Mouse (Mus musculus) liver, embryonic 14.5 days (tissue): Measurements from ENCODE around the gene Stard9.

Experiments
- CTCF ChIP-seq: IDR thresholded peaks from 2 replicates; pipeline ENCODE4 v1.5.1; 2016; ENCODE audit warnings: antibody characterized with exemption, low read depth, control low read depth
- EP300 ChIP-seq: IDR thresholded peaks from 2 replicates; pipeline ENCODE4 v1.6.1; 2016; ENCODE audit warnings: antibody characterized with exemption, low read depth

DNA sequence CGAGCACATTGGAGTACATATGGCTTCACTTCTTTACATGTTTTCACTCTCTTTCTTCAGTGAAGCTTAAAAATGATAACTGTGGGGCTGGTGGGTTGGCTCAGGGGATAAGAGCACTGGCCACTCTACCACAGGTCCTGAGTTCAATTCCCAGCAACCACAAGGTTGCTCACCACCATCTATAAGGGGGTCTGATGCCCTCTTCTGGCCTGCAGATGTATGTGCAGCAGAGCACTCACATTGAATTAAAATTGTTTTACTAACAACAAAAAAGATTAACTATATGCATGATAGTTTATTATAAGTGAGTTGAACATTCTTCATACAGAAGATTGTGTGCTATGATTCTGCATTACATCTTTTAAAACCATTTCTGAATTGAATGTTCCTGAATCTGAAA lies 9.4 kb upstream of the Stard9 start:
- TF ChIP-seq CTCF = peak; percentile 59
- TF ChIP-seq EP300 = no peak
